In genomic region chr5:72210812-72211139, GRCm38 (mm10) we compare ENCODE assay signal across 14 mouse cellular contexts. TPM values are rescaled to one million over a fixed set of nuclear protein-coding genes. Genes with fewer than 3 reads are reported as not detected.
DNase-seq lines count a peak whose midpoint lies in the region; ATAC-seq and TF ChIP-seq lines count a peak whose summit lies in the region.
"Had no signal": no experiment of that assay in that cellular context is flagged by ENCODE, and none has a peak within 500 bp of the region (broad histone marks: within the 10 kb centered on the region; RNA-seq: fewer than 3 reads in every experiment).

No protein-coding gene starts in this region.

- H3K27ac ChIP-seq in heart, embryonic 10.5 days = no peak overlapping the region
- H3K27ac ChIP-seq in hindbrain, postnatal 0 days = no peak overlapping the region
- H3K27ac ChIP-seq in kidney, embryonic 16.5 days (ENCODE audit: low read length) = peak overlapping the region; percentile 40; the same call in 1 of the 2 replicates
- H3K27ac ChIP-seq in midbrain, embryonic 15.5 days = no peak overlapping the region
- H3K27ac ChIP-seq: heart, adult 2 months; limb, embryonic 15.5 days; lung, embryonic 15.5 days; neural tube, embryonic 13.5 days had no signal

- 81% methylated on average over 5 of the region's 5 CpGs for WGBS in heart, embryonic 10.5 days
- WGBS in hindbrain, postnatal 0 days = 48% methylated on average over 5 of the region's 5 CpGs
- 57% methylated on average over 5 of the region's 5 CpGs for WGBS in kidney, embryonic 16.5 days
- WGBS in midbrain, embryonic 15.5 days = 64% methylated on average over 5 of the region's 5 CpGs

- H3K4me2 ChIP-seq in hindbrain, postnatal 0 days (ENCODE audit: low read depth, low read length) = no peak overlapping the region
- no peak overlapping the region for H3K4me2 ChIP-seq in kidney, embryonic 16.5 days (replicated peaks; ENCODE audit: low read depth, low read length)
- no peak overlapping the region for H3K4me2 ChIP-seq in midbrain, embryonic 15.5 days
- H3K4me2 ChIP-seq: limb, embryonic 15.5 days; lung, embryonic 15.5 days; neural tube, embryonic 13.5 days had no signal

- H3K9me3 ChIP-seq in heart, embryonic 10.5 days = no peaks in the 10 kb centered on the region
- H3K9me3 ChIP-seq in hindbrain, postnatal 0 days (ENCODE audit: low read length) = no peaks in the 10 kb centered on the region
- H3K9me3 ChIP-seq in kidney, embryonic 16.5 days (ENCODE audit: low read length) = no peaks in the 10 kb centered on the region
- H3K9me3 ChIP-seq in midbrain, embryonic 15.5 days = no peaks in the 10 kb centered on the region
- H3K9me3 ChIP-seq: limb, embryonic 15.5 days; lung, embryonic 15.5 days; neural tube, embryonic 13.5 days had no signal

- DNase-seq in heart, adult 11 months = peak; percentile 85
- DNase-seq in heart, embryonic 10.5 days (ENCODE audit: low spot score) = no peak
- peak; percentile 12 for DNase-seq in hindbrain, postnatal 0 days (ENCODE audit: low spot score)
- no peak for DNase-seq in left cerebral cortex, adult 18-20 months (ENCODE audit: low spot score in 2 of 2)
- DNase-seq: heart, adult 2 months; heart, postnatal 36 days; retina, postnatal 1 day; spleen, adult 18-20 months had no signal

- H3K4me3 ChIP-seq in heart, embryonic 10.5 days = no peak overlapping the region
- H3K4me3 ChIP-seq in hindbrain, postnatal 0 days (ENCODE audit: low read length) = no peak overlapping the region
- H3K4me3 ChIP-seq in kidney, embryonic 16.5 days (ENCODE audit: low read length) = no peak overlapping the region
- no peak overlapping the region for H3K4me3 ChIP-seq in midbrain, embryonic 15.5 days
- H3K4me3 ChIP-seq: heart, adult 2 months; limb, embryonic 15.5 days; lung, embryonic 15.5 days; neural tube, embryonic 13.5 days had no signal

- TF ChIP-seq CTCF in hindbrain, postnatal 0 days (IDR thresholded peaks at IDR 0.05; ENCODE audit: low read depth) = no peak

- H3K9ac ChIP-seq in hindbrain, postnatal 0 days (replicated peaks; ENCODE audit: low read length) = no peak overlapping the region
- H3K9ac ChIP-seq in kidney, embryonic 16.5 days (replicated peaks; ENCODE audit: low read length) = no peak overlapping the region
- H3K9ac ChIP-seq in midbrain, embryonic 15.5 days = no peak overlapping the region
- H3K9ac ChIP-seq: limb, embryonic 15.5 days; lung, embryonic 15.5 days; neural tube, embryonic 13.5 days had no signal

- no peak for ATAC-seq in hindbrain, postnatal 0 days
- peak; percentile 80 for ATAC-seq in kidney, embryonic 16.5 days (ENCODE audit: low FRiP score, low TSS enrichment)
- peak; percentile 64; the same call in 1 of the 2 replicates for ATAC-seq in midbrain, embryonic 15.5 days (replicated peaks)
- ATAC-seq in megakaryocyte, adult 5-6 weeks (ENCODE audit: poor library complexity, severe bottlenecking) = no peak

- H3K36me3 ChIP-seq in heart, embryonic 10.5 days = no peaks in the 10 kb centered on the region
- no peaks in the 10 kb centered on the region for H3K36me3 ChIP-seq in hindbrain, postnatal 0 days (ENCODE audit: insufficient read depth, low read length)
- peaks cover 3% of the 10 kb centered on the region; the same call in 1 of the 2 replicates for H3K36me3 ChIP-seq in kidney, embryonic 16.5 days (ENCODE audit: insufficient read depth, low read length)
- H3K36me3 ChIP-seq in midbrain, embryonic 15.5 days (replicated peaks) = no peaks in the 10 kb centered on the region
- H3K36me3 ChIP-seq: limb, embryonic 15.5 days; lung, embryonic 15.5 days; neural tube, embryonic 13.5 days had no signal

- no peaks in the 10 kb centered on the region; the same call in 1 of the 2 replicates for H3K4me1 ChIP-seq in heart, embryonic 10.5 days
- H3K4me1 ChIP-seq in hindbrain, postnatal 0 days (ENCODE audit: insufficient read depth, low read length) = no peaks in the 10 kb centered on the region
- H3K4me1 ChIP-seq in kidney, embryonic 16.5 days (ENCODE audit: insufficient read depth, low read length) = 0 out of 2 replicates have a peak, but pooled peaks cover 9% of the 10 kb centered on the region
- H3K4me1 ChIP-seq in midbrain, embryonic 15.5 days = peaks cover 9% of the 10 kb centered on the region; the same call in 1 of the 2 replicates
- H3K4me1 ChIP-seq: lung, embryonic 15.5 days; neural tube, embryonic 13.5 days had no signal

- no peaks in the 10 kb centered on the region for H3K27me3 ChIP-seq in heart, embryonic 10.5 days (ENCODE audit: insufficient read depth, poor library complexity, severe bottlenecking)
- no peaks in the 10 kb centered on the region for H3K27me3 ChIP-seq in hindbrain, postnatal 0 days (ENCODE audit: insufficient read depth, low read length)
- H3K27me3 ChIP-seq in kidney, embryonic 16.5 days (ENCODE audit: insufficient read depth, low read length) = no peaks in the 10 kb centered on the region
- no peaks in the 10 kb centered on the region for H3K27me3 ChIP-seq in midbrain, embryonic 15.5 days (replicated peaks)
- H3K27me3 ChIP-seq: limb, embryonic 15.5 days; lung, embryonic 15.5 days; neural tube, embryonic 13.5 days had no signal

RNA-seq across cellular contexts. Expression of gene Commd8, which starts 42.8 kb away (rescaled TPM):
- polyA plus RNA-seq in heart, embryonic 10.5 days (2016; fragmentation: Nextera tagmentation; extraction: Ambion mirVana) = 117 and 133 TPM in 2 replicates
- total RNA-seq in hindbrain, postnatal 0 days (2014; rRNA removed) = 22.4 and 22.8 TPM in 2 replicates
- polyA plus RNA-seq in hindbrain, postnatal 0 days (2015; fragmentation: Nextera tagmentation; extraction: Ambion mirVana) = 149 and 166 TPM in 2 replicates
- polyA plus RNA-seq in kidney, embryonic 16.5 days (2015; fragmentation: Nextera tagmentation; extraction: Ambion mirVana) = 138 and 144 TPM in 2 replicates
- polyA plus RNA-seq in midbrain, embryonic 15.5 days (2015; fragmentation: Nextera tagmentation; extraction: Ambion mirVana) = 126 and 133 TPM in 2 replicates
- total RNA-seq in megakaryocyte, adult 5-6 weeks (2015) = 231 and 298 TPM in 2 replicates
- total RNA-seq in megakaryocyte, adult 5-6 weeks (2017) = 142 and 175 TPM in 2 replicates
- total RNA-seq in left cerebral cortex, adult 18-20 months (2021) = 10 to 100 TPM; 81.5 to 93.8 TPM

Comparison
In these comparisons a context has a peak if more than half of its experiments do, and no peak if none do; other contexts are left out.
1. DNase-seq: peak in heart, adult 11 months (single experiment) and hindbrain, postnatal 0 days (single experiment); none in heart, embryonic 10.5 days (single experiment) and left cerebral cortex, adult 18-20 months (0 of 2).
2. ATAC-seq: peak in kidney, embryonic 16.5 days (single experiment) and midbrain, embryonic 15.5 days (single experiment); none in hindbrain, postnatal 0 days (single experiment) and megakaryocyte, adult 5-6 weeks (single experiment).